ENCODE assay signal across 14 mouse cellular contexts in the genomic region with DNA sequence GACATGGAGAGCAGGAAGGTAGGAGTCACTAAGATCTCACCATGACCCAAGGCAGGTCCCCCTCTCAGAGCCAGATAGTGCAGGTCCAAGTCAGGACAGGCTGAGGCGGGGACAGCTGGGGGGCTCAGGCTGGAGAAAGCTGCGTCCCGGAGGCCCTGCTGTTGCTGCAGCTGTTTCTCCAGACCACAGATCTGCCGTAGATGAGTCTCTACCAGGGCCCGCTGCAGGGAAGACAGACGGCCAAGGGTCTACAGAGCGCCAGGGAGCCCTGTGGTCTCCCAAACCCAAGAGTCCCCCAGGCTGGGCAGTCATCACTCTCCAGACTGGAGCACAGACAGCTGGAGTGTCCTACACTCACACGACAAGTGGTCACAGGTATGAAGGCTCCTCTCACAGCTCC. TPM values are rescaled to one million over a fixed set of nuclear protein-coding genes. Genes with fewer than 3 reads are reported as not detected.
DNase-seq lines count a peak whose midpoint lies in the region; ATAC-seq and TF ChIP-seq lines count a peak whose summit lies in the region.
"Had no signal": no experiment of that assay in that cellular context is flagged by ENCODE, and none has a peak within 500 bp of the region (broad histone marks: within the 10 kb centered on the region; RNA-seq: fewer than 3 reads in every experiment).

No protein-coding gene starts in this region.

- no peak for TF ChIP-seq CTCF in hindbrain, postnatal 0 days (IDR thresholded peaks at IDR 0.05; ENCODE audit: low read depth)

- H3K36me3 ChIP-seq in heart, embryonic 14.5 days (ENCODE audit: control insufficient read depth, insufficient read depth, low read length) = peaks cover 31% of the 10 kb centered on the region
- H3K36me3 ChIP-seq in hindbrain, embryonic 16.5 days (ENCODE audit: control insufficient read depth, insufficient read depth, low read length) = peaks cover 10% of the 10 kb centered on the region; the same call in 1 of the 2 replicates
- H3K36me3 ChIP-seq in hindbrain, postnatal 0 days (ENCODE audit: insufficient read depth, low read length) = peaks cover 41% of the 10 kb centered on the region; the same call in 1 of the 2 replicates
- H3K36me3 ChIP-seq: G1E had no signal

- 63% methylated on average over 8 of the region's 8 CpGs for WGBS in heart, embryonic 14.5 days
- WGBS in hindbrain, embryonic 16.5 days = 65% methylated on average over 8 of the region's 8 CpGs
- WGBS in hindbrain, postnatal 0 days = 76% methylated on average over 8 of the region's 8 CpGs

- DNase-seq in heart, adult 11 months = peak; percentile 88
- DNase-seq in heart, postnatal 14 days = no peak
- no peak for DNase-seq in heart, postnatal 25 days (ENCODE audit: low spot score)
- no peak for DNase-seq in hindbrain, postnatal 0 days (ENCODE audit: low spot score)
- no peak for DNase-seq in spleen, adult 18-20 months
- DNase-seq: adrenal gland, adult 8-10 months had no signal

- H3K9me3 ChIP-seq in heart, embryonic 14.5 days (ENCODE audit: control insufficient read depth, low read length) = no peaks in the 10 kb centered on the region
- H3K9me3 ChIP-seq in hindbrain, embryonic 16.5 days (ENCODE audit: control insufficient read depth, low read length) = no peaks in the 10 kb centered on the region
- H3K9me3 ChIP-seq in hindbrain, postnatal 0 days (ENCODE audit: low read length) = no peaks in the 10 kb centered on the region
- H3K9me3 ChIP-seq: forebrain, embryonic 15.5 days; hindbrain, embryonic 12.5 days; kidney, embryonic 15.5 days had no signal

- no peak overlapping the region for H3K4me3 ChIP-seq in heart, embryonic 14.5 days (ENCODE audit: control insufficient read depth in 1 of 2, insufficient read depth in 1 of 2, low read depth in 1 of 2, low read length in 2 of 2)
- no peak overlapping the region for H3K4me3 ChIP-seq in hindbrain, embryonic 16.5 days (ENCODE audit: low read length)
- no peak overlapping the region for H3K4me3 ChIP-seq in hindbrain, postnatal 0 days (ENCODE audit: low read length)
- H3K4me3 ChIP-seq: forebrain, embryonic 15.5 days; hindbrain, embryonic 12.5 days; kidney, embryonic 15.5 days had no signal

- no peaks in the 10 kb centered on the region for H3K27me3 ChIP-seq in heart, embryonic 14.5 days (ENCODE audit: control insufficient read depth, insufficient read depth, low read length)
- H3K27me3 ChIP-seq in hindbrain, embryonic 16.5 days (replicated peaks; ENCODE audit: control insufficient read depth, insufficient read depth, low read length) = no peaks in the 10 kb centered on the region
- H3K27me3 ChIP-seq in hindbrain, postnatal 0 days (ENCODE audit: insufficient read depth, low read length) = no peaks in the 10 kb centered on the region
- H3K27me3 ChIP-seq: forebrain, embryonic 15.5 days had no signal

- H3K4me2 ChIP-seq in heart, embryonic 14.5 days (ENCODE audit: low read length) = peak overlapping the region; percentile 95; the same call in 1 of the 2 replicates
- H3K4me2 ChIP-seq in hindbrain, embryonic 16.5 days (ENCODE audit: low read length) = no peak overlapping the region
- H3K4me2 ChIP-seq in hindbrain, postnatal 0 days (ENCODE audit: low read depth, low read length) = no peak overlapping the region
- H3K4me2 ChIP-seq: forebrain, embryonic 15.5 days; hindbrain, embryonic 12.5 days had no signal

- H3K9ac ChIP-seq in heart, embryonic 14.5 days (ENCODE audit: low read length) = no peak overlapping the region
- H3K9ac ChIP-seq in hindbrain, embryonic 16.5 days (ENCODE audit: low read depth, low read length) = 0 out of 2 replicates have a peak overlapping the region, but pooled peaks have one; percentile 10
- no peak overlapping the region for H3K9ac ChIP-seq in hindbrain, postnatal 0 days (replicated peaks; ENCODE audit: low read length)
- H3K9ac ChIP-seq: forebrain, embryonic 15.5 days; hindbrain, embryonic 12.5 days; kidney, embryonic 15.5 days had no signal

- H3K27ac ChIP-seq in heart, embryonic 14.5 days (replicated peaks in 1 of 2; ENCODE audit: control insufficient read depth in 1 of 2, insufficient read depth in 1 of 2, low read depth in 2 of 2, low read length in 2 of 2) = no peak overlapping the region
- no peak overlapping the region for H3K27ac ChIP-seq in hindbrain, embryonic 16.5 days (ENCODE audit: low read depth, low read length)
- H3K27ac ChIP-seq in hindbrain, postnatal 0 days = no peak overlapping the region
- H3K27ac ChIP-seq: forebrain, embryonic 15.5 days; hindbrain, embryonic 12.5 days; kidney, embryonic 15.5 days had no signal

- intact Hi-C loops in heart, postnatal 14 days (cut with DNase I) = loop anchor here (2.0 kb wide), 1 partner anchor 75 kb away; no protein-coding TSS in a partner anchor
- intact Hi-C loops in heart, postnatal 25 days (cut with DNase I) = loop anchor here (5.0 kb wide), 2 partner anchors 45 to 75 kb away; no protein-coding TSS in a partner anchor

- ATAC-seq in heart, embryonic 14.5 days (ENCODE audit: insufficient number of reproducible peaks, insufficient read depth, low FRiP score, low read depth) = no peak
- ATAC-seq in hindbrain, embryonic 16.5 days = no peak
- no peak for ATAC-seq in hindbrain, postnatal 0 days
- ATAC-seq: forebrain, embryonic 15.5 days; intestine, embryonic 16.5 days had no signal

- peaks cover 14 to 24% of the 10 kb centered on the region in 2 experiments for H3K4me1 ChIP-seq in heart, embryonic 14.5 days (ENCODE audit: control insufficient read depth in 2 of 2, insufficient read depth in 2 of 2, low read length in 2 of 2)
- H3K4me1 ChIP-seq in hindbrain, embryonic 16.5 days (ENCODE audit: control insufficient read depth, insufficient read depth, low read depth, low read length) = peaks cover 22% of the 10 kb centered on the region
- peaks cover 14% of the 10 kb centered on the region for H3K4me1 ChIP-seq in hindbrain, postnatal 0 days (ENCODE audit: insufficient read depth, low read length)

RNA-seq across cellular contexts. Expression of gene Tbkbp1, which starts 4.0 kb away (rescaled TPM):
- total RNA-seq in heart, postnatal 14 days (2021) = 10 to 100 TPM; 13.4 to 15.8 TPM
- 7.1 and 7.3 TPM in 2 replicates for polyA plus RNA-seq in heart, embryonic 14.5 days (2014; fragmentation: Nextera tagmentation; extraction: Ambion mirVana)
- 10 to 100 TPM; 13.3 to 16.7 TPM for total RNA-seq in heart, postnatal 25 days (2021)
- polyA plus RNA-seq in hindbrain, embryonic 16.5 days (2015; fragmentation: Nextera tagmentation; extraction: Ambion mirVana) = 7.2 and 7.8 TPM in 2 replicates
- total RNA-seq in hindbrain, postnatal 0 days (2014; rRNA removed) = 45.4 and 53.8 TPM in 2 replicates
- polyA plus RNA-seq in hindbrain, postnatal 0 days (2015; fragmentation: Nextera tagmentation; extraction: Ambion mirVana) = 9.6 and 10.1 TPM in 2 replicates

RNA-seq across cellular contexts. Expression of gene Tbx21, which starts 32.2 kb away (rescaled TPM):
- total RNA-seq in heart, postnatal 14 days (2021) = under 1 TPM in 1 of 2 experiments, not detected in 1; 0.12 TPM
- polyA plus RNA-seq in heart, embryonic 14.5 days (2014; fragmentation: Nextera tagmentation; extraction: Ambion mirVana) = 0.08 TPM in 1 of 2 replicates, not detected in the other
- not detected for total RNA-seq in heart, postnatal 25 days (2021)
- 0.15 and 0.22 TPM in 2 replicates for polyA plus RNA-seq in hindbrain, embryonic 16.5 days (2015; fragmentation: Nextera tagmentation; extraction: Ambion mirVana)
- 0.89 TPM in 1 of 2 replicates, not detected in the other for total RNA-seq in hindbrain, postnatal 0 days (2014; rRNA removed)
- polyA plus RNA-seq in hindbrain, postnatal 0 days (2015; fragmentation: Nextera tagmentation; extraction: Ambion mirVana) = 0.11 and 0.16 TPM in 2 replicates
- total RNA-seq: G1E had no signal
- polyA plus RNA-seq: G1E; heart, postnatal 0 days had no signal

RNA-seq across cellular contexts. Expression of gene Kpnb1, which starts 40.3 kb away (rescaled TPM):
- 10 to 100 TPM; 86.3 to 94.8 TPM for total RNA-seq in heart, postnatal 14 days (2021)
- polyA plus RNA-seq in heart, embryonic 14.5 days (2014; fragmentation: Nextera tagmentation; extraction: Ambion mirVana) = 38.8 and 40.2 TPM in 2 replicates
- total RNA-seq in heart, postnatal 25 days (2021) = 10 to 100 TPM; 80.0 to 81.2 TPM
- polyA plus RNA-seq in hindbrain, embryonic 16.5 days (2015; fragmentation: Nextera tagmentation; extraction: Ambion mirVana) = 29.7 and 31.4 TPM in 2 replicates
- 97.9 and 100 TPM in 2 replicates for total RNA-seq in hindbrain, postnatal 0 days (2014; rRNA removed)
- 26.1 and 26.9 TPM in 2 replicates for polyA plus RNA-seq in hindbrain, postnatal 0 days (2015; fragmentation: Nextera tagmentation; extraction: Ambion mirVana)
